Mouse (Mus musculus): ENCODE data around the gene Tnfrsf14. TPM values are rescaled to one million over a fixed set of nuclear protein-coding genes. Genes with fewer than 3 reads are reported as not detected.

Tnfrsf14 gene
- polyA plus RNA-seq, 1 experiment from 2014 or later, result 6.4 TPM

DNA sequence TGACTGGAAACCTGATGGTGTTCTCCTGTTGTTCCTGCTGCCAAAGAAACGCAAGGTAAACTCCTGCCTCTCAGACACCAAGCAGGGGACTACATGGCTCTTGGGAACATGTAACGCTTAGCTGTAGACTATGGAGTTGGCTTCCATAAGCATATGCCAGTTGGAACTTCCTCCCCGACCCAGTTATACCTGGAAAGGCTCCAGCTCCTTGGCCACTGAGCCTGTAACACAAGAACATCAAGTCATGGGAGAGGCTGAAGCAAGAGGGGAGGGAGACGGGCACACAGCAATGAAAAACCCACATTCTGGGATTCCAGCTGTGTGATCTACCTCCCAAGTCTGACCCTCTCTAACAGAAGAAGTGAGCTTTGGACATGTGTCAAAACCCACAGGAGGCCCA, 6.1 kb downstream of the Tnfrsf14 start:
- no peak for DNase-seq (ENCODE audit: low spot score)

DNA sequence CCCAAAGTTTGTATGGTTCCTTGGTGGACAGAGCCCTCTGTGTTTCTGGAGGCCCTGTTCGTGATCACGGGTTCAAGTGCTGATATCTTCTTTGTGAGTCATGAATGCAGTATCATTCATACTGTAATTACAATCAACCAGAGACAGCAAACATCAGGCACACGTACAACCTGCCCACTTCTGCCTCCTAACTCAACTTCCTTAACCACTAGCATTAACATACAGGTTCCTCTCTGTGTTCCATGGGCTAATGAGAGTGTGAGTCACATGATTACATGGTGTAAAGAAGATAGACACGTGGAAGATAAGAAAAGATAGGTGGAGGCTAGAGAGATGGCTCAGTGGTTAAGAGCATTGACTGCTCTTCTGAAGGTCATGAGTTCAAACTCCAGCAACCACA, 11.7 kb downstream of the Tnfrsf14 start:
- DNase-seq (ENCODE audit: low spot score), result no peak

DNA sequence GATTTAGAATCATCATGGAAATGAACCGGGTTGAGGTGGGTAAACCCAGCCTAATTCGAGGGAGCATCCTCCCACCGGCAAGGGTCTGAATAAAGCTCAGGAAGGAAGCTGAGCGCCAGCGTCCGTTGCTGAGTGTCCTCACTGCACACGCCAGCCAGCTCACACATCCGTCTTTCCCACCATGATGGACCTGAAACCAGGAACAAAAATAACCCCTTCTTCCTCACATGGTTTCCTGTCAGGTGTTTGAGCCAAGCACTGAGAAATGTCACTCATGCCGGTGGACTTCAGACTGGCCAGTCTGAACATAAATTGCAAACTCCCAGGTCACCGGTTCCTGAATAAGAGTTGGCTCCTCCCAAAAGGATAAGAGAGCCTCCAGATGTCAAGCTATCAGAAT, 13.1 kb downstream of the Tnfrsf14 start:
- DNase-seq (ENCODE audit: low spot score), result no peak

DNA sequence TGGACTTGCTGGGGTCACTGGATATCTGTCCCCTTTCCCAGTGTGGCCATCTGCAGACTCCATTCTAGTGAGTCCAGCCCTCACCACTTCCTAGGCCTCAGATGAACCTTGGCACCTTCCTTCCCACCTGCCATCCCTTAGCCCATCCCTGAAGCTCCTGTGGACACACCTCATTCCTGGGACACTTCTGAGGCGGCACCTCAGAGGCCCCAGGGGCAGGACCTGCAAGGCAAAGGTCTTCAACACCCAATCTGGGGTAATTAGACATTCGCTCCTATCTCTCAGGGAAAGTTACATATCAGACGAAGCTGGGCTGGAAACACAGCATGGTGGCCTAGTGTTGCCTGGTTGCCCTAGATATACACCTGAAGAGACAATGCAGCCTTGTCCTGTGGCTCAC, 13.7 kb downstream of the Tnfrsf14 start:
- DNase-seq (ENCODE audit: low spot score), result no peak

DNA sequence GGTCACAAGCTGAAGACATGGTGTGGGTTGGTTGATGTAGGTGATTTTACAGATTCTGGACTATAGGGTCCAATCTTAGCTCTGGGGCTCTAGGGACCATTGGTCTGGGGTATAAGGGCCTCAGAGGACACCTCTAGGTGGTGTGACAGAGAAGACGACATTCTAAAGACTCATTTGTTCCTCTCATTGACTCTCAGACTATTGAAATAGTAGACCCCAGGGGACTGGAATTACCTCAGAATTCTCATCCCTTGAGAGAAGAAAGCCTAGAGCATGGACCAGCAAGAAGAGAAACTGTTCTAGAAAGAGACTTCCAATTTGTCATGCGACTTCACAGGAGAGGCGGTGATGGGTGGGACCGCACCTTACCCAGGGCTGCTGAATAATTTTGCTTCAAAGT, 14.1 kb downstream of the Tnfrsf14 start:
- no peak for DNase-seq (ENCODE audit: low spot score)

DNA sequence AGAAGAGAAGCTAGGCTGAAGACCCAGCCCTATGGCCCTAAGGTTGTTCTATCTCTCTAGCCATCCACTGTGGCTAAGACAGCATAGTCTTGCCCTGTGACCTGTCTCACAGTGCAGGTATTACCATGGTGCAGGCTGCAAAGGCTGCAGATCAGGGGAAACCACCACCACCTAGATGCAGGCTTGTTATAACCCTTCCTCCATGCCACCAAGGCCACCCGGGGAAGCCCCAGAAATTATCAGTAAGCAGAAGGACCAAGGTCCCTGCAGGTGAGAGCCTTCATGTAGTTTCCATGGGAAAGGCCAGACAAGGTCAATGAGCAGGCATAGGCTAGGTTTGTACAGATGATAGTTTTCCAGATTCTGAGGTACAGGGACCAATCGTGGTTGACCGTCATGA, 14.5 kb downstream of the Tnfrsf14 start:
- no peak for DNase-seq (ENCODE audit: low spot score)

DNA sequence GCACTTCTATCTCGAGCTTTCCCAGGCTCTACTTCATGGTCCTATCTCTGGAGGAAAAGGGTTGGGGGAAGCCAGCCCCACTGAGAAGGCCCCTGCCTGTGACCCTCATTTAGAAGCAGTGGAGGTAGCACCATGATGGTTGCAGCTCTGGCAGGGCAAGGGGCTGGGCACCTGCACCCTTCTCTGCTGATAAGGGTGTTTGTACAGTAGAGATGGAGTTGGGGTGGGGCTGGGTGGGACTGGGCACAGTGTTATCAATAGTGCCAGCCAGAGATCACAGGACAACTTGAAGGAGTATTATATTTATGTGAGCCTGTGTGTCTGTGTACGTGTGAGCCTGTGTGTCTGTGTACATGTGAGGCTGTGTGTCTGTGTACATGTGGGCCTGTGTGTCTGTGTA, 16.7 kb downstream of the Tnfrsf14 start:
- no peak for DNase-seq (ENCODE audit: low spot score)

DNA sequence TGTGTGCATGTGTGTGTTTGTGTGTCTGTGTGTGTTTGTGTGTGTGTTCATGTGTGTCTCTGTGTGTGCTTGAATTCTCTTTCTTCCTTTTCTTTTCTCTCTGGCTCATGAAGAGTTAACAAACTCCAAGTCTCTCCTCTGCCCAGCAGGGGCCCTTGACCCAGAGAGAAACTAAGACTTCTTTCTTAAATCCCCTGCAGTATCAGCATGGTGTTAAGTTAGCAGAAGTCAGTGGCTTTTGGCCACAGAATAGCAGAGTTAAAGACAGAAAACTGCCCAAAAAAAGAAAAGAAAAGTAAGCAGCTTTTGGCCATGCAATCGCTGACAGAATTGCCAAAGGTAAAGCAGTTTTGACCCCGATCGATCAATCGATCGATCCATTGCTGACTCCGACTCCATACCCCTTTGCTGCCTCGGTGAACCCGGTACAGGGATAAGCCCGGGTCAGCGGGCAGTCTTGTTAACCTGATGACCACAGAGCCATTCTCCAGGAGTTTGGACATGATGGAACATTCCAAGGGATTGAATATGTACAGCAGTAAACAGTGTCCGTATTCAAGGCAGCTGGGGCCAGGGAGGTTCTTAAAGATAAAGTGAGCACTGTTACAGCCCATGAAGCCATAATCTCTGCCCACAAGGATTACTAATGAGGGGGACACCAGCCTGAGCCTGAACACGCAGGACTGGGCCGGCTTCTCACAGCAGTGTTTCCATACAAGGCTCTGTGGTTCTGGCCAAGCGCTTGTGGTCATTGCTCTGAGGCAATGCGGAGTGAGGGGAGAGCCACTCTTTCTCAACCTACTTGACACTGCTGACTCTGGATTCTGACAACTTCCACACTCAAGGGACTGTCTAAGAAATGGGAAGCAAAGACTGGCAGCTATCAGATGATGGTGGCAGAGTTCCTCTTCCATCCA, 17.5 kb downstream of the Tnfrsf14 start:
- DNase-seq (ENCODE audit: low spot score), result no peak

DNA sequence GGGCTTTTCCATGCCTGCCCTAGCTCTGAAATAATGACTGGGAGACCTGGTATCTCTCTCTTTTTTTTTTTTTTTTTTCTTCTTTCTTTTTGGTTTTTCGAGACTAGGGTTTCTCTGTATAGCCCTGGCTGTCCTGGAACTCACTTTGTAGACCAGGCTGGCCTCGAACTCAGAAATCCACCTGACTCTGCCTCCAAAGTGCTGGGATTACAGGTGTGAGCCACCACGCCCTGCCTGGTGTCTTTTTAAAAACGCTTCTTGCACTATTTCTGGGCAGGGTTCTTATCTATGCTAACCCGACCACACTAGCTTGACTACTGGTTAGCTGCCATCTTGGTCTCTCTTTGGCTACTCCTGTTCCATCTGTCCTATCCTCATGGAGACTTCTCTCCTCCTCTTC, 19.9 kb downstream of the Tnfrsf14 start:
- no peak for DNase-seq (ENCODE audit: low spot score)

DNA sequence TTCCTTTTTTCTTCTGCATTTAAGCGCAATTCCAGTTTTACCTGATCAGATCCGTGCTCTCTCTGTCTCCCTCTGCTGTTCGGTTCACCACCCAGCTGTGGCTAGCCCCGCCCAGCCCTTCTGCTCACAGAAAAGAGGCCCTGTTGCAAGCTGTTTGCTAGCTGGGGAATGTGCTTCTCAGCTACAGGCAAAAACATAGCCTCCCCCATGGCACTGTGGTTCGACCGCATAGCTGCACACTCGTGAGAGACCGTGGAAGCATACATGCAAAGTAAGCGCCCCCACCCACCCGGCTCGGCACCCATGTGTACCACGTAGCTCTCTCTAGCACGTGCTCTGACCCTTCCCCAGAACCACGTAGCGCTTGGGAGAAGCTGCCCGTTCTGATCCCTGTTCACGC, 20.5 kb downstream of the Tnfrsf14 start:
- DNase-seq (ENCODE audit: low spot score), result peak; percentile 72

DNA sequence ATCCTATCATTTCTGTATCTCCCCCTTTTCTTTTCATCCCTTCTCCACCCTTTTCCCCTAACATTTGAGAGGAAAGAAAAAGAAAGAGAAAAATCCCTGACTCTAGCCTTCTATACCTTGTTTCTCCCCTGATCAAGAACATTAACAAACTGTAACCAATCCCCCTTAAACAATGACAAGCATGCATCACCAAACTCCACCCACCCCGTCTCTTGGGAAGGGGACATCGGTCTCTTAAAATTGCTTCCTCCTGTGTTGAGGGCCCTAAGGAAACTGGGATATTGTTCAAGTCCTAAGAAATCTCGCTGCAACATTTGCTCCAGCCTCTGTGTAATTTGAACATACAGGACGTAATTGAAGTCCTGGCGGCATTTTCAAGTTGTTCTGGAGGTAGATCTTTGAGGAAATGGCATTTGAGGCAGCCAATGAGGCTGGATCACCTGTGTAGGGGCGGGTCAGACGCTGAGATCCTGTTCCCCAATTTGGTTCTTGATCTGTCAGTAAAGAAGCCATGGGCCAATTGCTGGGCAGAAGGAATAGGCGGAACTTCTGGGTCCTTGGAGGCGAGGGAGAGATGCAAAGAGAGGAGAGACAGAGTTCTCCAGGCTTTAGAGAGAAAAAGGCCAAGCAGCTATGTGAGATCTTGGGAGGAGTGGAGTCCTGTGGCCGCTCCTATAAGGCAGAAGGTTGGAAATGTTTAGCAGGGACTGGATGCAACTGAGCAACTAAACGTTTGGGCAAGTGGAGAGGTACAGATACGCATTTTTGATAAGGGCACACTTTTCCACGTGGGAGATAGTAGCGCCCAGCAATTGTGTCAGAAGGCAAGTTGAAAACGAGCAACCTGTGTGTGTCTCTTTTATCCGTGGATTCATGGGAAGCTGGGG, 23.9 kb downstream of the Tnfrsf14 start:
- DNase-seq (ENCODE audit: low spot score), result peak; percentile 91

DNA sequence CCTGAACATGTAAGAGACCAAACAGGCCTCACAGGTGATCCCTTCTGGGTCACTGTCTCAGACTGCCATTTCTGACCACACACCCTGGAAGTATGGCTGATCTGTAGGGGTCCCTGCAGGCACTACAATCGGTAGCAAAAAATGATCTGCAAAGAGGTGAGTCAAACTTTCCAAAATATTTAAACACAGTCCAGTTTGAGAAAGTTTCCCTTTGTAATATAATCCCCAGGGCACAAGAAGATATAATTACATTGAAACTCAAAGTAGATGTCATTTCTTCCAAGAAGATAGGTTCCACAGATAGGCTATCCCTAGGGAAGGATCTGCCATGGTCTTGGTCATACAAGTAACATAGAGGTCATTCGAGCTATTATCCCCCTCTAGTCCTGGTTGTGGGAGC, 26.0 kb downstream of the Tnfrsf14 start:
- no peak for DNase-seq (ENCODE audit: low spot score)

DNA sequence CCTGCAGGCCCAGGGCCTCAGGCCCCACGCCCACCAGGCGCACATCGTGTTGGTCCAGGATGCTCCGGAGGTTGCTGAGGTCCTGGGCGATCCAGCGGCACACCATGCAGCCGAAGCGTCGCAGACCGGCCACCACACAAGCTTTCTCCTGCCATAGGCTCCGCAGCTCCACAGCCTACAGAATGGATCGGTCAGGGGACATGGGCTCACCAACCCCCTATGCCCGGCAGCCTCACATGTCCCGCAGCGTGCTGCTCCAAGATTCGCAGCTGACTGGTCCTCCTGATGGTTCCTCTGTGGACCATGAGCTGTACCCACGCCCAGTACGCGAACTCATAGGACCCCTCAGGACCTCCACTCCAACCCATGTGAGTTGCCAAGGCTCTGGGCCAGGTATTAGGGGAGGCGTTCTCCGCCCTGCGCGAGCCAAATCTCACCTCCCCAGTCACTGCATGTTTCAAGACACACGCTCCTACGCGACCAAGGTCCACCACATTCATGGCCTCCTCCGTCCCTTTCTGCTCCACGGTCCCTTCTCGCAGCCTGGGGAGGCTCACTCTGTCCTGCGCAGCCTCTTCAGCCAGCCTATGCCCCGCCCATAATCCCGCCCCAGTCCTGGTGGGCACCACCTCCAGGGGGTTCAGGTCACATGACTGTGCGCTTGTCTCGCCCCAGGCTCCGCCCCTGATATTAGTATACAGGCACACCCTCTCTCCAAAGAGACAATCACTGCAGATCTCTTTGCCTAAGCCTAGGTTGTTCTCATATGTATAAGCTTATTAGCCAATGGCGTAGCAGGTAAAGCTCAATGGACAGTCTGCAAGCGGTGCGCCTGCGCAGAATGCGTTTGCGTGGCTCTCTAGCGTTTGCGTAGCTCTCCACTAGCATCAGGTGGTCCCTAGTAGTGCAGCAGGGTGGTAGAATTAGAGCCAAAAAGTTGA, 29.6 kb downstream of the Tnfrsf14 start, which contains the start of gene Fam213b:
TSS of gene Fam213b (minus strand) at position 630 of the 941 bp plus-strand sequence.
- peak; percentile 79 for DNase-seq (ENCODE audit: low spot score)

DNA sequence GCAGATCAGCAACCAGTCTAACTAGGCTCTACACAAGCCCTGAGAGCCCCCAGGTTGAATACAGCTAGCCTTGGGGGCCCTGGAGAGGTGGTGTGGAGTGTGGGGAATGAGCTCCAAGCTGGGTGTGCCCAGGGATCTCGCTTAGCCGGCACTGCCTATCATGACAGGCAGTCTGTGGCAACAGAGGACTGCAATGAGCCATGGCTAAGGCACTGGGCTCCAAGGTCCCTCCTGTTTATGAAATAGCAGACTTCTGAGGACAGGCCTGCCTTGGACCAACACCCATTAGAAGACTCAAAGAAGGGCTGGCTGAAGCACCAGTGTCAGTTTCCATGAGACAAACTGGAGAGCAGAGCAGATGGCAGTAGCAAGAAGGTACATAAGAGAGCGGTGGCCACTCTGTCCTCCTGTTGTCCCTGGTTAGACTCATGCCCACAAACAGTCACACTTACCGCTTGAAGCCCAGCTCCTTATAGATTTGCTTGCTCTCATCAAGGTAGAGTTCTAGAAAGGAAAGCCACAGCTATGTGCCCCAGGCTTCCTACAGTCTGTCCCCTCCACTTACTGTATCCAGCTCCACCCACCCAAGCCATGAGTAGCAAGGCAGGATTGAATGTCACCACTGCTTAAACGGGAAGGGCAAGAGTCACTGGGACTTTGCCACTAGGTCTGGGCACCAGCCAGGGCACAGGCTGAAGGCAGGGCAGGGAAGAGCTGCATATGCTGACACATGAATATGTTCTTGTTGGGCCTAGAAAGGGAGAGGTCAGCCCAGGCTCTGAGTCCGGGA, 30.5 kb downstream of the Tnfrsf14 start:
- no peak for DNase-seq (ENCODE audit: low spot score)

DNA sequence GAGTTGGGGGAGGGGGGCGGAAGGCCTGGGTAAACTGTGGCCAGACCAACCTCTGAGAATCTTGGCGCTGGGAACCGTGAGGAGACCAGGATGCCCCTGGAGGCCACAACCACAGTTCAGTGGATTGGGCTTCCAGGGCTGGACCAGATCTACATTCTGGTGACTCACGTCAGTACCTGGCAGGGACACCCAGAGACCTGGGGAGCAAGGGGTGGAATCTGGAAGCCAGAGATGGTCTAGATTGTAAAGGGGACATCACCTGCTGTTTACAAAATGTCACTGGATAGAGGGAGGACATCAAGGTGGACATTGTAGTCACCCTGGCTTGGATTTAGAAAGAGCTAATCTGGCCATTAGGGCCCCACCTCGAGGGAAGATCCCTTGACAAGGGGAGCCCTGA, 32.8 kb downstream of the Tnfrsf14 start:
- no peak for DNase-seq (ENCODE audit: low spot score)

DNA sequence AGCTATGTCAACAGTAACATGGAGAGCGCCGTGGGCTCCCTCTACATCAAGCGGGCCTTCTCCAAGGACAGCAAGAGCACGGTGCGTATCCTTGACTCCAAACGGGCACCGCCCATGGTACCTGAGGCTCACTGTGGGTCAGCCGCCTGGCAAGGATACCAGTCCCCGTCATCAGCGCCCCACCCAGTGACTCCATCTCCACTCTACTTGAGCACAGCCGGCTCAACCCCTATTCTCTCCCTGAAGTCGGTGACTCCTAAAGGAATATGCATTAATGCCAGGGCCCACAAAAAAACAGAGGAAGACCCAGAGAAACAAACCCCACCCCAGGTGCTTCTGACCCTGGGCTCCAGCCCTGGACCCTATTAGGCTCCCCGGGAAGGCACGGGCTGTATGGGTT, 37.5 kb downstream of the Tnfrsf14 start:
- DNase-seq (ENCODE audit: low spot score), result no peak

DNA sequence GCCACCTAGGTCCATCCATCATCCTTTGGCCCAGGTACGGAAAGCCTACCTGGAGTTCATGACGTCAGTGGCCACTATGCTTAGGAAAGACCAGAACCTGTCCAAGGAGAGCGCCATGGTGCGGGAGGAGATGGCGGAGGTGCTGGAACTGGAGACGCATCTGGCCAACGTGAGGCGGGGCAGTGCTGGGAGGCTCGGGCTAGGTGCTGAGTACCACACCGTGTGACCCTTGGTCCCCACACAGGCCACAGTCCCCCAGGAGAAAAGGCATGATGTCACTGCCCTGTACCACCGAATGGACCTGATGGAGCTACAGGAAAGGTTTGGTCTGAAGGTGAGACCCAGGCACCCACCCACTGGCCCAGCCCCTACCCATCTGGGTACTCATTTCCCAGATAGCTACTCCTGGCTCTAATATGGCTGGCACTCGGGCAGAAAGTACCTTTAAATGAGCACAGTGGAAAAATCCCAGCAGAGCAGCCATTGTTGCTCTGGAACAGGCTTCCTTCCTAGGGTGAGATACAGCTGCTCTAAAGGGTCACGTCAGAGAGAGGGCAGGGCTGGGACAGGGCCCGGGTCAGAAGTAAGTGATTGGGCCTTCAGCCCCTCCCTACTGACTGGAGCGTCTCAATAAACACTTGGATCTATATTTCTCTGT, 40.6 kb downstream of the Tnfrsf14 start:
- DNase-seq (ENCODE audit: low spot score), result no peak

DNA sequence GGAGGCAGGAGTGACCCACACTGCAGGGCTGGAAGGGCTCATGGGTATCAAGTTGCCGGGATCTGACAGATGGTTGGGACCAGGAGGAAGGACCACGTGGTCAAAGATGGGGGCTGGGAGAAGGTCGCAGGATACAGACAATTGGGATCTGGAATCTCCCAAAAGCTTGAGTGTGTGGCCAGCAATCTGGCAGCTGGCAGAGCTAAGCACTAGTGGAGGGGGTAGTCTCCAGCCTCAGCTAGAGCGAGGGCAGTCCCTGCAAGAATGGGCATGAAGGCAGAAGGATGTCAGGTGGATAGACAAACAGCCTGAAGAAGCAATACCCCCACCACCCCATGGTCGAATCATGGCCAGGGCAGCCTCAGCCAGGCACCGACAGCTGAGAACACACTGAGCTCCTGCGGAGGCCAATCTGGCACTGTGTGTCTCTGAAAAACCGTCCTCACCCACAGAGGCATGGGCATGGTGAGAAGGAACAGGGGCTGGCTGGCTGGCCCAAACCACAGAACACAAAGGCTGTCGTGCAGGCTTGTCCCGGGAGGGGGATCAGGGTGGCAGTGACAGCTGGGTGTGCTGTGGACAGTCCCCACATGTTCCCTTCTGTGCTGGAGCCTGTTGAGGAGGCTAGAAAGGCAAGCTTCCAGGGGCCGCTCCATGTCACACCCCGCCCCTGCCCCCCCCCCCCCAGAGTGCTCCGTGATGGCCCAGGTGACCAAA, 41.3 kb downstream of the Tnfrsf14 start:
- no peak for DNase-seq (ENCODE audit: low spot score)

DNA sequence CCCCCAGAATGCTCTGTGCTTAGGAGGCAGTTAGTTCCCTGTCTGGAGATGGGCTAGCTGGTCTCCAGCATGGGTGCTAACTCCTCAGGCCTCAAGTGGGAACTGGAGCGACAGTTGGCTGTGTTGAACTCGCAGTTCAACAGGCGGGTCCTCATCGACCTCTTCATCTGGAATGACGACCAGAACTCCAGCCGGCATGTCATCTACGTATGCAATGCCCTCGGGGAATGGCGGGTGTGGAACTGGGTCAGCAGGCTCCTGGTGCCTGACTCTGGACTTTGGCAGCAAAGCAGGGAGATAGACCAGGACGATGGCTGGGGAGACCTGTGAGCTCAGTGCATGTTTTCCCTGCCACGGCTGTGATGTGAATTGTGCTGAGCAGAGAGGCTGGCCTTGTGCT, 42.9 kb downstream of the Tnfrsf14 start:
- DNase-seq (ENCODE audit: low spot score), result no peak
